Mouse (Mus musculus) urinary bladder, adult 18-20 months (tissue): ENCODE data around the gene Lrpprc.
"Not testable (repeated sequence)": the region's sequence is repeated elsewhere in the genome, so short reads cannot be mapped to it uniquely, and the experiment has no call there.

ENCODE experiments used
- DNase-seq, 2 experiments: peaks; one replicate each; pipeline ENCODE4 v3.0.0; 2022; ENCODE audit warnings: low spot score in 2 of 2, mixed read lengths in 2 of 2

Lrpprc gene

GRCm38 (mm10) chr17:84790447-84791098 lies at the start of gene Lrpprc:
TSS of gene Lrpprc (minus strand) at chr17:84790789.
- peak; percentile 93 to 95 for DNase-seq

- peak; percentile 25 to 48 for DNase-seq
These were observed 47.2 kb upstream of the Lrpprc start for GRCm38 (mm10) chr17:84837780-84838179.

- no peak for DNase-seq
These were observed 44.7 kb upstream of the Lrpprc start for GRCm38 (mm10) chr17:84835249-84835648.

- no peak for DNase-seq
These were observed 41.8 kb upstream of the Lrpprc start for GRCm38 (mm10) chr17:84832346-84832745.

- DNase-seq, result no peak
These were observed 37.7 kb upstream of the Lrpprc start for GRCm38 (mm10) chr17:84828301-84828700.

GRCm38 (mm10) chr17:84820603-84821002 lies 30.0 kb upstream of the Lrpprc start:
- DNase-seq, result no peak

- no peak for DNase-seq
These were observed 27.8 kb upstream of the Lrpprc start for GRCm38 (mm10) chr17:84818390-84818789.

GRCm38 (mm10) chr17:84816014-84816461 lies 25.4 kb upstream of the Lrpprc start:
- DNase-seq, result no peak

GRCm38 (mm10) chr17:84814905-84815304 lies 24.3 kb upstream of the Lrpprc start:
- no peak for DNase-seq

- not testable (repeated sequence) for DNase-seq
These were observed 23.6 kb upstream of the Lrpprc start for GRCm38 (mm10) chr17:84814192-84814591.

GRCm38 (mm10) chr17:84792006-84792405 lies 1.4 kb upstream of the Lrpprc start:
- no peak for DNase-seq

- peak in 1 of 2 experiments; percentile 8 for DNase-seq
These were observed 567 bp upstream of the Lrpprc start for GRCm38 (mm10) chr17:84791156-84791555.

- DNase-seq, result no peak
These were observed 546 bp downstream of the Lrpprc start for GRCm38 (mm10) chr17:84790043-84790442.

GRCm38 (mm10) chr17:84788376-84789125 lies 2.0 kb downstream of the Lrpprc start:
- no peak for DNase-seq

GRCm38 (mm10) chr17:84787477-84787876 lies 3.1 kb downstream of the Lrpprc start:
- no peak for DNase-seq

GRCm38 (mm10) chr17:84786911-84787310 lies 3.7 kb downstream of the Lrpprc start:
- no peak for DNase-seq

- DNase-seq, result no peak
These were observed 5.4 kb downstream of the Lrpprc start for GRCm38 (mm10) chr17:84785176-84785575.

- no peak for DNase-seq
These were observed 7.1 kb downstream of the Lrpprc start for GRCm38 (mm10) chr17:84783491-84783890.

- DNase-seq, result no peak
These were observed 10.3 kb downstream of the Lrpprc start for GRCm38 (mm10) chr17:84780321-84780720.

GRCm38 (mm10) chr17:84778477-84778978 lies 12.1 kb downstream of the Lrpprc start:
- DNase-seq, result no peak

- no peak for DNase-seq
These were observed 14.1 kb downstream of the Lrpprc start for GRCm38 (mm10) chr17:84776362-84777000.

GRCm38 (mm10) chr17:84775291-84775690 lies 15.3 kb downstream of the Lrpprc start:
- DNase-seq, result no peak
